Mouse (Mus musculus): ENCODE measurements around the gene Napsa.

DNA sequence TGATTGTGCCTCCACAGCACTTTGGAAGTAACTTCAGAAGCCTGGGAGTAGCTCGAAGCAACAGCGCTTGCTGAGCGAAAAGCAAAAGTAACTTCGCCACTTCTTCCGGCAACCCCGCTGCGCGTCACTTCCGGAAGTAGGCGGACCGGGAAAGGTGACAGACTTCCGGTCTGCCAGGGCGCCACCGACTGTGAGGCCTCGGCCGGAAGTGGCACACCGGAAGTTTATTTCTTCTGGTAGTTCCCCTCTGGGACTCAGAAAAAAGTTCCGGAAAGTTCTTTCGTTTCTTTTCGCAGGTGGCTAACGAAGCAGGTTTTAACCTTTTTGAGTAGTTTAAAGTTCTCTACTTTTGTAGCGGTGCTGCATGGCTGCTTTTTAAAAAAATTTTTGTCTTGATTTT, 18.4 kb upstream of the Napsa start, which contains the start of gene Nr1h2:
- TF ChIP-seq ZC3H11A (IDR thresholded peaks at IDR 0.05; ENCODE audit: borderline replicate concordance, low read depth, low read length) (no peak), ZNF384 (IDR thresholded peaks at IDR 0.05; ENCODE audit: low read depth, low read length) (no peak), CHD2 (IDR thresholded peaks at IDR 0.05; ENCODE audit: low read depth, low read length) (no peak)
